Comparison of ENCODE assay signal across 19 mouse cellular contexts in genomic region chr16:89808168-89808567, GRCm38 (mm10).
A peak's percentile ranks its signal among the peaks of the same experiment; 100 is the strongest.
DNase-seq lines count a peak whose midpoint lies in the region; ATAC-seq lines count a peak whose summit lies in the region.
"Had no signal": no experiment of that assay in that cellular context is flagged by ENCODE, and none has a peak within 500 bp of the region (broad histone marks: within the 10 kb centered on the region; RNA-seq: fewer than 3 reads in every experiment).

No protein-coding gene starts in this region.

- H3K9ac ChIP-seq in liver, embryonic 12.5 days = no peak overlapping the region
- no peak overlapping the region for H3K9ac ChIP-seq in liver, embryonic 13.5 days
- no peak overlapping the region for H3K9ac ChIP-seq in forebrain, embryonic 11.5 days (ENCODE audit: low read length)
- H3K9ac ChIP-seq: embryonic facial prominence, embryonic 12.5 days; forebrain, embryonic 12.5 days; heart, embryonic 12.5 days; hindbrain, embryonic 15.5 days had no signal

- peak; percentile 72 for ATAC-seq in liver, embryonic 12.5 days
- ATAC-seq in liver, embryonic 13.5 days (ENCODE audit: low read depth) = peak; percentile 73
- 0 out of 2 replicates have a peak, but pooled peaks have one; percentile 40 for ATAC-seq in megakaryocyte-erythroid progenitor cell, adult 5-6 weeks (replicated peaks; ENCODE audit: low FRiP score, low TSS enrichment, poor library complexity, severe bottlenecking)
- no peak for ATAC-seq in forebrain, embryonic 11.5 days (replicated peaks; ENCODE audit: low FRiP score)
- ATAC-seq: forebrain, embryonic 16.5 days had no signal

- no peaks in the 10 kb centered on the region for H3K9me3 ChIP-seq in liver, embryonic 12.5 days (replicated peaks)
- H3K9me3 ChIP-seq in liver, embryonic 13.5 days (replicated peaks) = no peaks in the 10 kb centered on the region
- no peaks in the 10 kb centered on the region for H3K9me3 ChIP-seq in forebrain, embryonic 11.5 days (ENCODE audit: control insufficient read depth, low read length)
- H3K9me3 ChIP-seq: embryonic facial prominence, embryonic 12.5 days; forebrain, embryonic 12.5 days; hindbrain, embryonic 15.5 days had no signal

- WGBS in liver, embryonic 12.5 days (ENCODE audit: insufficient replicate concordance) = 34% methylated on average over 13 of the region's 13 CpGs
- 24% methylated on average over 13 of the region's 13 CpGs for WGBS in liver, embryonic 13.5 days (ENCODE audit: insufficient replicate concordance)
- 90% methylated on average over 13 of the region's 13 CpGs for WGBS in forebrain, embryonic 11.5 days

- no peak overlapping the region for H3K27ac ChIP-seq in liver, embryonic 12.5 days
- H3K27ac ChIP-seq in liver, embryonic 13.5 days = no peak overlapping the region
- H3K27ac ChIP-seq in forebrain, embryonic 11.5 days (ENCODE audit: low read depth, low read length) = no peak overlapping the region
- H3K27ac ChIP-seq: embryonic facial prominence, embryonic 12.5 days; forebrain, embryonic 12.5 days; heart, adult 2 months; hindbrain, embryonic 15.5 days had no signal

- H3K4me3 ChIP-seq in liver, embryonic 12.5 days = no peak overlapping the region
- no peak overlapping the region for H3K4me3 ChIP-seq in liver, embryonic 13.5 days (replicated peaks)
- H3K4me3 ChIP-seq in forebrain, embryonic 11.5 days (ENCODE audit: low read depth, low read length) = no peak overlapping the region
- H3K4me3 ChIP-seq: embryonic facial prominence, embryonic 12.5 days; forebrain, embryonic 12.5 days; heart, adult 2 months; heart, embryonic 12.5 days; hindbrain, embryonic 15.5 days had no signal

- peak overlapping the region; percentile 24; the same call in 1 of the 2 replicates for H3K4me2 ChIP-seq in liver, embryonic 12.5 days
- peak overlapping the region; percentile 9 for H3K4me2 ChIP-seq in liver, embryonic 13.5 days
- H3K4me2 ChIP-seq in forebrain, embryonic 11.5 days (ENCODE audit: low read depth, low read length, severe bottlenecking) = no peak overlapping the region
- H3K4me2 ChIP-seq: embryonic facial prominence, embryonic 12.5 days; forebrain, embryonic 12.5 days; heart, embryonic 12.5 days; hindbrain, embryonic 15.5 days had no signal

- H3K36me3 ChIP-seq in liver, embryonic 12.5 days = peaks cover 33% of the 10 kb centered on the region
- H3K36me3 ChIP-seq in liver, embryonic 13.5 days = peaks cover 20% of the 10 kb centered on the region
- H3K36me3 ChIP-seq in forebrain, embryonic 11.5 days (ENCODE audit: control insufficient read depth, insufficient read depth, low read length) = no peaks in the 10 kb centered on the region; the same call in 1 of the 2 replicates

- DNase-seq in liver = no peak
- DNase-seq in c-Kit-positive CD71-positive TER-119-negative erythroid progenitor cells, embryonic 14.5 days (ENCODE audit: low read depth) = peak; percentile 35
- no peak for DNase-seq in liver, embryonic 13.5 days
- no peak for DNase-seq in forebrain, embryonic 11.5 days (ENCODE audit: low spot score)
- DNase-seq: adrenal gland, adult 8-10 months; adrenal gland, postnatal 36 days; cerebellum, adult 11 months; cerebellum, adult 8-10 months; cerebellum, postnatal 14 days; gastrocnemius, postnatal 14 days; heart, adult 2 months; heart, postnatal 36 days had no signal

- H3K4me1 ChIP-seq in liver, embryonic 12.5 days = peaks cover 16% of the 10 kb centered on the region
- peaks cover 12% of the 10 kb centered on the region for H3K4me1 ChIP-seq in liver, embryonic 13.5 days (replicated peaks)
- H3K4me1 ChIP-seq in forebrain, embryonic 11.5 days (replicated peaks; ENCODE audit: control insufficient read depth, insufficient read depth, low read length) = no peaks in the 10 kb centered on the region
- H3K4me1 ChIP-seq: embryonic facial prominence, embryonic 12.5 days; forebrain, embryonic 12.5 days had no signal

- H3K27me3 ChIP-seq in liver, embryonic 12.5 days (replicated peaks) = no peaks in the 10 kb centered on the region
- no peaks in the 10 kb centered on the region for H3K27me3 ChIP-seq in liver, embryonic 13.5 days
- no peaks in the 10 kb centered on the region for H3K27me3 ChIP-seq in forebrain, embryonic 11.5 days (ENCODE audit: control insufficient read depth, insufficient read depth, low read length)
- H3K27me3 ChIP-seq: embryonic facial prominence, embryonic 12.5 days; forebrain, embryonic 12.5 days; heart, embryonic 12.5 days; hindbrain, embryonic 15.5 days had no signal
